Mouse (Mus musculus) adrenal gland, adult 2 months (tissue): ENCODE results near the gene Gm20747. TPM values are rescaled to one million over a fixed set of nuclear protein-coding genes. Genes with fewer than 3 reads are reported as not detected.
"Not testable (repeated sequence)": the region's sequence is repeated elsewhere in the genome, so short reads cannot be mapped to it uniquely, and the experiment has no call there.

Source experiments
- DNase-seq: peaks from one replicate; pipeline ENCODE4 v3.0.0; 2021
- long read RNA-seq: library from polyadenylated mRNA; stranded (forward); transcript quantifications from one replicate; pipeline ENCODE4 v2.0.0, GENCODE M21; 2021
- polyA plus RNA-seq: library from polyadenylated mRNA; depleted of rRNA; stranded (reverse); fragments of >200 nt; gene quantifications from 2 replicates; pipeline ENCODE4 v1.2.3, GENCODE M21; 2012; rRNA removed
- total RNA-seq, 2 experiments: library from RNA; stranded (reverse); gene quantifications; 2 replicates each; pipeline ENCODE4 v1.2.3; 2021

Gene Gm20747
- total RNA-seq = not detected
- polyA plus RNA-seq = not detected in 2 replicates
- long read RNA-seq = 0 reads

DNA sequence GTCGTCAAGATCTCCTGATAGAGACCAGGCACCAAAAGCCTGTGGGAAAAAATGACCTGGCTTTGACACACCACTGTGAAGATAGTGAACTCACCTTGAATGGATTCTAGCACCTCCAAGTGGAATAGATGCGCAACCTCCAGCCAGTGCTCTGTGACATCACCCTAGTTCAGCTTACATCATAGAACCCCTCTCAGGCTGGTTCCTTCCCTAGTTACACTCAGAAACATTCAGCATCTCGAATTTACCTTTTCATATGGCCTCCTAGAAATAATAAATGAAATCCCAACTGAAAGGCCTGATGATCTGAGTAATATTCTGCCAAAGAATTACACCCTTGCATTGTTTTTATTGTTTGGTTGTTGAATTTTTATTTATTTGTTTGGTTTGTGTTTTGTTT, at the start of gene Gm20747:
Gm20747 (minus strand) TSS at position 101 of the 400 bp plus-strand sequence.
- DNase-seq = not testable (repeated sequence)
